ENCODE assay signal across 33 mouse cellular contexts in the genomic region with DNA sequence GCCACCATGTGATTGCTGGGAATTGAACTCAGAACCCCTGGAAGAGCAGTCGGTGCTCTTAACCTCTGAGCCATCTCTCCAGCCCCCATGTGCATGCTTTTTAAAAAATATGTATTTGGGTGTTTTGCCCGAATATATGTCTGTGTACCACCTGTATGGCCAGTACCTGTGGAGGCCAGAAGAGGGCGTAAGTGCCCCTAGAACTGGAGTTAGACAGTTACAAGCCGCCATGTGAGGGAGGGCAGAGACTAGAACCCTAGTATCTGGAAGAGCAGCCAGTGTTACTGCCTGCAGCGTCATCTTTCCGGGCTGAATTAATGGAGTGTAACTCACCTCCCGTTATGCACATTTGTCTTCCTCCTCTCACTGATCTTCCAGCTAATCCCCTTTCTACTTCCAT. TPM values are rescaled to one million over a fixed set of nuclear protein-coding genes. Genes with fewer than 3 reads are reported as not detected.
DNase-seq lines count a peak whose midpoint lies in the region; ATAC-seq and TF ChIP-seq lines count a peak whose summit lies in the region.
"Had no signal": no experiment of that assay in that cellular context is flagged by ENCODE, and none has a peak within 500 bp of the region (broad histone marks: within the 10 kb centered on the region; RNA-seq: fewer than 3 reads in every experiment).

No protein-coding gene starts in this region.

- no peak for DNase-seq in hindbrain, postnatal 0 days (ENCODE audit: low spot score)
- no peak for DNase-seq in lung, embryonic 14.5 days
- DNase-seq in lung, postnatal 25 days (ENCODE audit: low spot score), result no peak
- peak; percentile 47 for DNase-seq in ES-CJ7 (ENCODE audit: low read depth, low spot score)
- no peak for DNase-seq in heart, adult 9 months (ENCODE audit: low spot score in 2 of 2)
- no peak for DNase-seq in heart, embryonic 10.5 days (ENCODE audit: low spot score)
- DNase-seq: adrenal gland, adult 8-10 months; cerebellum, adult 2 months; cerebellum, postnatal 25 days; embryo, embryonic 11 days; heart, postnatal 10 days; kidney, adult 8-10 months; kidney, postnatal 14 days; lung, postnatal 14 days; midbrain, embryonic 14.5 days; right cerebral cortex, postnatal 25 days; spleen, adult 18-20 months; thymus, postnatal 25 days had no signal

- 83% methylated on average over 7 of the region's 7 CpGs for WGBS in hindbrain, postnatal 0 days
- WGBS in hindbrain, embryonic 13.5 days, result 87% methylated on average over 7 of the region's 7 CpGs
- WGBS in lung, embryonic 14.5 days, result 79% methylated on average over 7 of the region's 7 CpGs
- WGBS in bone marrow, adult 2 months, result 90% methylated on average over 7 of the region's 7 CpGs
- WGBS in heart, embryonic 10.5 days, result 78% methylated on average over 7 of the region's 7 CpGs

- ATAC-seq in hindbrain, postnatal 0 days, result no peak
- no peak for ATAC-seq in hindbrain, embryonic 13.5 days (ENCODE audit: low FRiP score)
- ATAC-seq in lung, embryonic 14.5 days (ENCODE audit: insufficient read depth), result no peak
- ATAC-seq: activated CD4-positive, CD25-positive, alpha-beta regulatory T cell, adult 4 months; forebrain, embryonic 13.5 days; inflammation-experienced regulatory T-cells, adult 6 months; Patski had no signal

- H3K4me2 ChIP-seq in hindbrain, postnatal 0 days (ENCODE audit: low read depth, low read length), result no peak overlapping the region
- H3K4me2 ChIP-seq in hindbrain, embryonic 13.5 days, result no peak overlapping the region
- H3K4me2 ChIP-seq in lung, embryonic 14.5 days, result no peak overlapping the region
- H3K4me2 ChIP-seq: embryonic facial prominence, embryonic 13.5 days; forebrain, embryonic 13.5 days; heart, embryonic 12.5 days; neural tube, embryonic 12.5 days had no signal

- H3K27me3 ChIP-seq in hindbrain, postnatal 0 days (ENCODE audit: insufficient read depth, low read length), result no peaks in the 10 kb centered on the region
- no peaks in the 10 kb centered on the region for H3K27me3 ChIP-seq in hindbrain, embryonic 13.5 days
- no peaks in the 10 kb centered on the region for H3K27me3 ChIP-seq in lung, embryonic 14.5 days (ENCODE audit: insufficient read depth, low read length)
- no peaks in the 10 kb centered on the region for H3K27me3 ChIP-seq in heart, embryonic 10.5 days (ENCODE audit: insufficient read depth, poor library complexity, severe bottlenecking)
- H3K27me3 ChIP-seq: embryonic facial prominence, embryonic 13.5 days; forebrain, embryonic 13.5 days; heart, embryonic 12.5 days; megakaryocyte, embryonic 14.5 days; neural tube, embryonic 12.5 days; Patski had no signal

- no peak overlapping the region for H3K4me3 ChIP-seq in hindbrain, postnatal 0 days (ENCODE audit: low read length)
- H3K4me3 ChIP-seq in hindbrain, embryonic 13.5 days, result no peak overlapping the region
- no peak overlapping the region for H3K4me3 ChIP-seq in lung, embryonic 14.5 days (ENCODE audit: low read depth, low read length)
- no peak overlapping the region for H3K4me3 ChIP-seq in bone marrow, adult 2 months (replicated peaks; ENCODE audit: control insufficient read depth, low read depth, low read length)
- H3K4me3 ChIP-seq in heart, embryonic 10.5 days, result no peak overlapping the region
- H3K4me3 ChIP-seq: embryonic facial prominence, embryonic 13.5 days; erythroblast, embryonic 14.5 days; forebrain, embryonic 13.5 days; heart, embryonic 12.5 days; neural tube, embryonic 12.5 days had no signal

- H3K9me3 ChIP-seq in hindbrain, postnatal 0 days (ENCODE audit: low read length), result no peaks in the 10 kb centered on the region
- no peaks in the 10 kb centered on the region for H3K9me3 ChIP-seq in hindbrain, embryonic 13.5 days
- H3K9me3 ChIP-seq in lung, embryonic 14.5 days (ENCODE audit: low read depth, low read length), result 0 out of 2 replicates have a peak, but pooled peaks cover 5% of the 10 kb centered on the region
- H3K9me3 ChIP-seq in heart, embryonic 10.5 days, result peaks cover 4% of the 10 kb centered on the region; the same call in 1 of the 2 replicates

- TF ChIP-seq CTCF in hindbrain, postnatal 0 days (IDR thresholded peaks at IDR 0.05; ENCODE audit: low read depth), result peak; percentile 16
- TF ChIP-seq CTCF in lung, embryonic 14.5 days (IDR thresholded peaks at IDR 0.05; ENCODE audit: low read depth), result peak; percentile 32; the same call in 1 of the 2 replicates
- TF ChIP-seq CTCF in bone marrow, adult 2 months (IDR thresholded peaks at IDR 0.05; ENCODE audit: control insufficient read depth, insufficient read depth, low read length), result peak; percentile 20; the same call in 1 of the 2 replicates

- TF ChIP-seq POLR2A in bone marrow, adult 2 months (IDR thresholded peaks at IDR 0.05; ENCODE audit: borderline replicate concordance, control insufficient read depth, low read depth, low read length), result no peak

- no peak overlapping the region for H3K9ac ChIP-seq in hindbrain, postnatal 0 days (replicated peaks; ENCODE audit: low read length)
- no peak overlapping the region for H3K9ac ChIP-seq in hindbrain, embryonic 13.5 days
- no peak overlapping the region for H3K9ac ChIP-seq in lung, embryonic 14.5 days
- H3K9ac ChIP-seq: embryonic facial prominence, embryonic 13.5 days; forebrain, embryonic 13.5 days; heart, embryonic 12.5 days; neural tube, embryonic 12.5 days had no signal

- H3K36me3 ChIP-seq in hindbrain, postnatal 0 days (ENCODE audit: insufficient read depth, low read length), result peaks cover 2% of the 10 kb centered on the region; the same call in 1 of the 2 replicates
- peaks cover 9% of the 10 kb centered on the region for H3K36me3 ChIP-seq in hindbrain, embryonic 13.5 days
- H3K36me3 ChIP-seq in lung, embryonic 14.5 days (ENCODE audit: insufficient read depth), result 0 out of 2 replicates have a peak, but pooled peaks cover under 1% of the 10 kb centered on the region
- H3K36me3 ChIP-seq in heart, embryonic 10.5 days, result peaks cover 19% of the 10 kb centered on the region

- no peak overlapping the region for H3K27ac ChIP-seq in hindbrain, postnatal 0 days
- no peak overlapping the region for H3K27ac ChIP-seq in hindbrain, embryonic 13.5 days
- no peak overlapping the region for H3K27ac ChIP-seq in lung, embryonic 14.5 days (ENCODE audit: low read depth)
- H3K27ac ChIP-seq in bone marrow, adult 2 months (ENCODE audit: control insufficient read depth, insufficient read depth, low read depth, low read length, poor library complexity), result no peak overlapping the region
- no peak overlapping the region for H3K27ac ChIP-seq in heart, embryonic 10.5 days
- H3K27ac ChIP-seq: embryonic facial prominence, embryonic 13.5 days; forebrain, embryonic 13.5 days; neural tube, embryonic 12.5 days had no signal

- no peaks in the 10 kb centered on the region for H3K4me1 ChIP-seq in hindbrain, postnatal 0 days (ENCODE audit: insufficient read depth, low read length)
- H3K4me1 ChIP-seq in hindbrain, embryonic 13.5 days (replicated peaks), result peaks cover 7% of the 10 kb centered on the region; the same call in 1 of the 2 replicates
- H3K4me1 ChIP-seq in lung, embryonic 14.5 days (ENCODE audit: insufficient read depth), result no peaks in the 10 kb centered on the region
- no peaks in the 10 kb centered on the region for H3K4me1 ChIP-seq in bone marrow, adult 2 months (ENCODE audit: control insufficient read depth, insufficient read depth, low read length)
- peaks cover 8% of the 10 kb centered on the region; the same call in 1 of the 2 replicates for H3K4me1 ChIP-seq in heart, embryonic 10.5 days
- H3K4me1 ChIP-seq: forebrain, embryonic 13.5 days had no signal

RNA-seq across cellular contexts. Expression of a gene that starts 4.6 kb away (rescaled TPM):
- 122 and 127 TPM in 2 replicates for total RNA-seq in hindbrain, postnatal 0 days (2014; rRNA removed)
- polyA plus RNA-seq in hindbrain, postnatal 0 days (2015; fragmentation: Nextera tagmentation; extraction: Ambion mirVana), result 446 and 451 TPM in 2 replicates
- polyA plus RNA-seq in hindbrain, embryonic 13.5 days (2015; fragmentation: Nextera tagmentation; extraction: Ambion mirVana), result 482 and 500 TPM in 2 replicates
- 539 and 550 TPM in 2 replicates for polyA plus RNA-seq in lung, embryonic 14.5 days (2014; fragmentation: Nextera tagmentation; extraction: Ambion mirVana)
- polyA plus RNA-seq in bone marrow, adult 2 months (2011; ENCODE audit: insufficient read depth, insufficient read length, low replicate concordance, missing spikeins), result 106 and 185 TPM in 2 replicates
- polyA plus RNA-seq in heart, embryonic 10.5 days (2016; fragmentation: Nextera tagmentation; extraction: Ambion mirVana), result 461 and 481 TPM in 2 replicates

RNA-seq across cellular contexts. Expression of a gene that starts 53.4 kb away (rescaled TPM):
- not detected in 2 replicates for total RNA-seq in hindbrain, postnatal 0 days (2014; rRNA removed)
- 0.43 and 0.44 TPM in 2 replicates for polyA plus RNA-seq in hindbrain, postnatal 0 days (2015; fragmentation: Nextera tagmentation; extraction: Ambion mirVana)
- polyA plus RNA-seq in hindbrain, embryonic 13.5 days (2015; fragmentation: Nextera tagmentation; extraction: Ambion mirVana), result 1.4 TPM in 2 replicates
- 1.4 and 2.2 TPM in 2 replicates for polyA plus RNA-seq in lung, embryonic 14.5 days (2014; fragmentation: Nextera tagmentation; extraction: Ambion mirVana)
- not detected in 2 replicates for polyA plus RNA-seq in bone marrow, adult 2 months (2011; ENCODE audit: insufficient read depth, insufficient read length, low replicate concordance, missing spikeins)
- 1.5 and 1.7 TPM in 2 replicates for polyA plus RNA-seq in heart, embryonic 10.5 days (2016; fragmentation: Nextera tagmentation; extraction: Ambion mirVana)
- total RNA-seq: gastrocnemius, adult 8-10 months; granulocyte monocyte progenitor cell, adult 5-6 weeks; heart, postnatal 10 days; left cerebral cortex, adult 18-20 months; left cerebral cortex, postnatal 36 days had no signal
- polyA plus RNA-seq: Patski had no signal
